Mouse (Mus musculus) CH12F3 (cell line): Measurements from ENCODE around the gene Cdkl2.

Experiments used
- in situ Hi-C: fragments of 300-500 bp; cut with MboI; formaldehyde crosslinking; loops from 2 replicates; pipeline ENCODE4 v1.14.3; 2020; ENCODE audit warnings: low sequenced_read_pairs

Cdkl2 gene

DNA sequence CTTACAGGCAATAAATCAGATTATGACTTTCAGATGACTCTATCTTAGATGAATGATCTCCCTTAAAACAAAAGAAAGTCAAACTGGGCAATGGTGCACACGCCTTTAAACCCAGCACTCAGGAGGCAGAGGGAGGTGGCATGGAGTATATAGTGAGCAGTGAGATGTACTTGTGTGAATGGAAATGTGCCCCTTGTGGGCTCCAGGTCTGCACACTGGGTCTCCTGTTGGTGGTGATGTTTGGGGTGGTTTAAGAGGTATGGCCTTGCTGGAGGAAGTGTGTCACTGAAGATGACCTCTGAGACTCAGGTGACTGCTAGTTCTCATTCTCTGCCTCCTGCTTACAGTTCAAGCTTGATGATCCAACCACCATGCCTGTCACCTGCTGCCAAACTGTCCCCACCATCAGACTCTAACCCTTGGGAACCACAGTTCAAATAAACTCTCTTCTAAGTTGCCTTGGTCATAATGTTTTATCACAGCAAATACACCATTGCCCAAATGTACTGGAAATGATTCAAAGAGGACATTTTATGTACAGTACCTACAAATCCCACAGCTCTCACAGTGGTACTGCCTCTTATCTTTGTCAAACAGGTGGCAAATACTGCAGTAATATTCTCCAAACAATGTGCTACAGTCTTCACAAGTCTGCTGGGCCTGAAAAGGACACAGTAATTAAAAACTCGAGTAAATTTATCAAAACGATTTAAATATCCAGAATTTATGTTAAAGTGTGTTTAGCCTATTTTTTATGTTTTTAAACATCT lies 86.5 kb downstream of the Cdkl2 start:
- in situ Hi-C loops = no loop called here
